Mouse (Mus musculus) mouse trophoblast stem cell (cell line): ENCODE data around the gene Retreg2.

Experiments
- in situ Hi-C, 2 experiments: fragments of 300-500 bp; cut with MseI, MboI; formaldehyde crosslinking; loops; 2 replicates in 1 of 2; 3 replicates in 1 of 2; pipeline ENCODE4 v1.15.1; 2025

Retreg2 gene

DNA sequence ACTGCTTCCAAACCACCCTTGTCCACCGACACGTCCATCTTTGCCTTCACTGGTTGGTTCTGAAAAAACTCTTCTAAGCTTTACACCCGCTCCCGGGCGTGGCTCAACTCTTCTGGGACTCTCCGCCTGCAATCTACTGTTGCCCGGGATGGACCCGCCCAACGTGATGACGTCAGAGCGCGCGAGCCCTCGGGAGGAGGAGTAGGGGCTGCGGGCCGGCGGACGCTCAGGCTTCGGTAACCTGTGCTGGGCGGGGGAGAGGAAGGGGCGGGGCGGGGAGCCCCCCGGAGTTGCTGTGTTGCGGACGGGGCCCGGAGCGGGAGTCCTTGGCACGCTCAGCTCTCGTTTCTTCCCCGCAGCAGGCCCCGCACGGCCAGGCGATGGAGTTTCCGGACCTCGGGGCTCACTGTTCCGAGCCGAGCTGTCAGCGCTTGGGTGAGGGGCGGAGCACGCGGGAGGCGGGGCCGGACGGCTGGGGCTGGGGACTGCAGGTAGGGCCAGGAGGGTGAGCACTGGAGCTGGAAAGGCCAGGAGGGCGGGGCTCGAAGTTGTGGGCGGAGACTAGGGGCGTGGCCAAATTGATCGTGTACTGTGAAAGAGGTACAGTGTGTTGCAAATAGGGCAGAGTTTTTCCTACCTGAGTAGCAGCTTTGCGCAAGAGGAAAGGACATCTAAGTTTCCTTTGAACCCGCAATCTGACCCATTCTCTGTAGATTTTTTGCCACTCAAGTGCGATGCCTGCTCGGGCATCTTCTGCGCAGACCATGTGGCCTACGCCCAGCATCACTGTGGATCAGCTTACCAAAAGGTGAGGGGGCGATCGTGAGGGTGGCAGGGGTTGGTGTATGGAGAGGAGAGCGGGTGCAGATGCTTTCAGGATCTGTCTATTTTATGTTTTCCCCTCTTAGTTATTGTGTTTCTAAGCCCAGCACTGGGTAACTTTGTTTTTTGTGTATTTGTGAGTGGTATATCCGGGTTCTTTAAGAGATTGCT, 26.2 kb downstream of the Retreg2 start, which contains the start of gene Zfand2b:
Gene Zfand2b, plus strand, starts transcription at position 175 of the 993 bp plus-strand sequence.
- in situ Hi-C loops: no loop called here

DNA sequence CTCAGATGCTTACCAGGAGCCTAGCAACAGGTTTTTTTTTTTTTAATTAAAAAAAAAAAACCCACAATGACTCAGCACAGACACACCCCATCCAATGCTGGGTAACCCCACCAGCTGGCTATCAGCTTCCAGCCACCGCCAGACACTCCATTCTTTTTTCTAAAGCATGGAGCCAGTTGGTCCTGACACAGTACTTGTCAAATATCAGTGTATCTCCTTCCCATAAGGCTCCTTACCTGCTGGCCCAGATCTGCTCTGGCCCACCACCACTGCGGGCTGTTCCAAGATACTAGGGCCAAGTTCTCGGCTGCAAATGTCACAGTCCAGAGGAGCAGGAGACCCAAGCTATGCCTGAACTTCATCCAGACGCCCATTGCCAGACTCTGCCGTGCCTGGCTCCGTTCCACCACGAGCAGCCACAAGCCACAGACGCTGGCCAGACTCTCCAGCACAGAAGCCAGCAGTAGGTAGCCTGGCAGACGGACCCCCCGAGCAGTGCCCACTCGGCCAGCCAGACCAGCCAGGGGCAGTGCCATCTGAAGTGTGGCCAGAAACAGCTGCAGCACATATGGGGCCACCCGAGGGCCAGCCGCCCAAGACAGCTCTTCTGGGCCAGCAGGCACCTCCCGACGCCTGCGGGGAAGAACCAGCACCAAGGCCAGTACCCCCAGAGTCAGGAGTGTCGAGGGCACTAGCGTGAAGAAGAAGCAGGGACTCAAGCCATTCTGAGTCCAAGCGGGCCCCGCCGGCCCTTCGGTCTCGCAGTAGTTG, 36.9 kb downstream of the Retreg2 start:
- in situ Hi-C loops: no loop called here

DNA sequence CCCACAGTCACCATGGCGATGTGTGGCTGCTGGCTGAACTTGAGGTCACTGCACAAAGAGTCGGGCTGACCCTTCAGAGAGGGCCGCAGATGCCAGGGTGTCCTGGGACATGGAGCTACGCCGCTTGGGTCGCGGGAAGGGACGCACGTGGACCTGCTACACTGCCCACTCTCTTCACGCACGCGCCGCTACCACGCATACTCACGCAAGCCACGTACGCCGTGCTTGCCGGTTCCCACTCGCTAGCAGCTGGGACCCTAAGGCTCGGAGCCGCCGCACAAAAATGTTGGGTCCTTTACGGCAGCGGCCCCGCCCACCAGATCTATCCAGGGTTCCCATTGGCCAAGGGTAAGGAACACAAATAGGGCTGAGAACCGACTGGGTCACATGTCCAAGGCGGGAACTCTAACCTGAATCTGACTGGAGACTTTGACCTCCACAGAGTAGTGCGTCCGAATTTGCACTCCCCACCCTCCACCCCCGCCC, 37.6 kb downstream of the Retreg2 start, which contains the start of gene Abcb6:
Gene Abcb6, minus strand, starts transcription at position 288 of the 486 bp plus-strand sequence.
- in situ Hi-C loops: no loop called here

DNA sequence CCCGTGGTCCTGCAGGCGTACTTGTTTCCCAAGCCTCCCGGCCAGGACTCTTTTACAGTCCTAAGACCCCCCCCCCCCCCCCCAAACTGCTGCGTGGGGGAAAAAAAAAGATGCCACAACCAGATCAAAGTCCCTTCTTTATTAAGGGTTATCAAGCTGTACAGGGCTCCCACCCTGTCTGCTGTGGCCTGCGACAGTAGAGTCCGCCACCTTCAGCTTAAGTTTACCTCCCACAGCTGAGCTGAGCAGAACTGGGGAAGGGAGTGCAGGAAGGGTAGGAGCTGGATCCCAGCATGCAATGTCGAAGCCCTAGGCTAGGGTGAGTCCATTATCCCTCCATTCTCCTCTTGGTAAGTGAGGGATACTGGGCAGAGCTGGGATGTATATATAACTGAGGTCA, 38.2 kb downstream of the Retreg2 start:
- in situ Hi-C loops: no loop called here

DNA sequence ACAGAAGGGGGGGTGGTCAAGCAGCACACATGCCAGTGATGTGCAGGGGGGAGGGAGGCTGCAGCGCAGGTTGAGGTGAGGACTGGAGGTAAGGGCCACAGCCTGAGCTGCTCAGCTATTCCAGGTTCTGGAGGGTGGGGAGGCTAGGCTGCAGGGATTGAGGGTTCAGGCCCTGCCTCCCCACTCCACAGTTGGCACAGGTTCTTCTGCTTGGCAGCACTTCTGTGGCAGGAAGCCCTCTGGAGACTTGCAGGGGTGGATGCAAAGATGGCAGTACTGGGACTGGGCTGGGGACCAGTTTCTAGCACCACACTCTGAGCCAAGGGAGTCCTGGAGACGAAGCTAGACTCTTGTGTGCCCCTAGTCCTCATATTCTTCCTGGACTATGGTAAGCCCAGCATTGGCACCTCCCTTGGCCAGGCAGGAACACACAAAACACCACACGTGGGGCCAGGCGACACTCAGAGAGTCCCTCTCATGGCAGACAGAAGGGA, 38.8 kb downstream of the Retreg2 start:
- in situ Hi-C loops: no loop called here

DNA sequence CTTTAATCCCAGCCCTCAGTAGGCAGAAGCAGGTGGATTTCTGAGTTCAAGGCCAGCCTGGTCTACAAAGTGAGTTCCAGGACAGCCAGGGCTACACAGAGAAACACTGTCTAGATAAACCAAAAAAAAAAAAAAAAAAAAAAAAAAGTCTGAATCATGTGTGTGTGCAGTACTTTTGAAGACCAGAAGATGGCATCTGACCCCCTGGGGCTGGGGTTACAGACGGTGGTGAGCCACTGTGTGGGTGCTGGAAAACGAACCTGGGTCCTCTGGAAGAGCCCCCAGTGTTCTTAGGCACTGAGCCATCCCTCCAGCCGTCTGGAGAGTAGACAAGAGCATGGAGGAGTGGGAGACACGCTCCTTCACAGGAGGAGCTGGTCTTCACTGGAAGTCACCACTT, 39.6 kb downstream of the Retreg2 start:
- in situ Hi-C loops: no loop called here

DNA sequence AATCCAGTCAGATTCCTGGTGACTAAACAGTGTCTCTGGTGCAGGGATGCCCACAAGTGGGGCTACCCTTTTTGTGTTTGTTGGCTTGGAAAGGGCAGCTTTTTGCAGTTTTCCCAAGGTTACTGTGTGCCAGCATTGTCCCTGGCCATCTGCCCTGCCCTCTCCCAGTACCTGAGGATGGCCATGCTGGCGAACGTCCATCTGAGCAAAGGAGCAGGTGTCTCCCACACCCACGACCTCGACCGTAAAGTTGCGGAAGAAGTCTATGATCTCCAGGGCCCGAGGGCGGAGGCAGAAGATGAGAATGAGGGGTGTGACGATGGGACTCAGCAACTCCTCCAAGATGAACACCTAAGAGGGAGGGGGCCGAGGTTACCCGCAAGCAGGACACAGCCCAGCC, 42.9 kb downstream of the Retreg2 start:
- in situ Hi-C loops: no loop called here

DNA sequence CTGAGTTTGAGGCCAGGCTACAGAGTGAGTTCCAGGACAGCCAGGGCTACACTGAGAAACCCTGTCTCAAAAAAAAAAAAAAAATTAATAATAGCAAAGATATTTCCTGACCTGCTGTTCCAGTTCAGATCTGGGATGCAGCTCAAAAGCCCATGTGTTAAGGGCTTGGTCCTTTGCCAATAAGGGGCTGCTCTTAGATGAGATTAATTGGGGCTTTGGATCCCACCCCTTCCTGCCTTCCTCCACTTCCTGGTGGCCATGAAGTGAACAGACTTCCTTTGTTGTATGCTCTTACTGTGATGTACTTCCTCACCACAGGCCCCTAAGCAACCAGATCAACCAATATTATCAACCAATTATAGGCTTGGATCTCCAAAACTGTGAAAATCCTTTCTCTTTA, 44.5 kb downstream of the Retreg2 start:
- in situ Hi-C loops: no loop called here

DNA sequence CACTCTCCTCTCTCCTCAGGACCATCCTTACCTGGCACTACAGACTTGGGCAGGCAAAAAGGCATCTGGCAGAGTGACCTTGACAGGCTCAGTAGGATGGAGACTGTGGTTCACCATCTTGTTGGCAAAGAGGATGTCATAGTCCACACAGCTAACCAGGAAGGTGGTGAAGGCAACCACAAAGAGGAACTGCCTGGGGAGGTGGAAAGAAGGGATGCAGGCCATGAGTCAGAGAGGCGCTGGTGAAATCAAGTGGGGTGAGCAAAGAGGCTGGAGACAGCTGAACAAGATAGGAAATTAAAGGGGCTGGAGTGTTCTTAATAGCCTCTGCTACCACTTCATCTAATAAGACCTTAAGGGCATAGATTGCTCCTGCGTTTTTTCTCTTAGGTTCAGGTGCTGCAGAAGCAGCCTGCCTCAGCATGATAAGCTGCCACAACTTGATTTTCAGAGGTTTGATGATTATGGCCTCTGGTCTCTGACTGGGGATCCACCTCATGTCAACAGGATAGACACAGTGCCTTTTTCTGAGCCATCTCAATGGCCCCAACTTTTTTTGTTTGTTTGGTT, 45.4 kb downstream of the Retreg2 start:
- in situ Hi-C loops: no loop called here

DNA sequence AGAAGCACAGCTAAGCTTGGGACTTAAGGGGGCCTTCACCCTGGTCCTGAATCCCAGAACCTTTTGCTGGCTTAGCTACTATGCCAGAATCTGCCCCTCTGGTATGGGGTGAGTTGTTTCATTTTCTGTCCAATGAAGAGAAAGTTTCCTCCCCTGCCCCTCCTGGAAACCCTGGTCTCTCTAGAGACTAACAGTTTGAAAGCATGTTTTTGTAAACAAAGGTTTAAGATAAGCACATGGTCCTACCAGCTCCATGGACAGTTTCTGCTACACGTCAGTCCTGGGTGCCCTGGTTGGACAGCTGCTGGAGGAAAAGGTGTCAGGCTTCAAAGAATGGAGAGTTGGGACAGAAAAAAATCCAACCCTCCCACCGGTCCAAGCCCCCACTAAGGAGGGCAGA, 48.0 kb downstream of the Retreg2 start:
- in situ Hi-C loops: no loop called here

DNA sequence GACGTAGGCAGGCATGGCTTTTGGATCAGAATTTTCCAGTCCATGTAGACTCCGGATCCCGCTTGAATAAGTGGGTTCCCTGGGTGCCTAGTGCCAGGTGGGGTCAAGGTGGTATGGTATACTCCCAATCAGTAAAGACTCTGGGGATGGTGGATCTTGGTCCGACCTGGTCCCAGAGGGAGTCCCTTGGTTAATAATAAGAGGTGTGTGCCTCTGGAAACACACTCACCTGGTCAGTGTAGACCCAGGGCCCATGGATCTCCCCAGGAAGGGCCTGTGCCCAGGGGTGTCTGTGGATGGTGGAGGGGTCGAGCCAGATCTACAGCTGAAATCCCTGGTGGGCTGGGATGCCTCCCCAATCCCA, 48.7 kb downstream of the Retreg2 start:
- in situ Hi-C loops: no loop called here

DNA sequence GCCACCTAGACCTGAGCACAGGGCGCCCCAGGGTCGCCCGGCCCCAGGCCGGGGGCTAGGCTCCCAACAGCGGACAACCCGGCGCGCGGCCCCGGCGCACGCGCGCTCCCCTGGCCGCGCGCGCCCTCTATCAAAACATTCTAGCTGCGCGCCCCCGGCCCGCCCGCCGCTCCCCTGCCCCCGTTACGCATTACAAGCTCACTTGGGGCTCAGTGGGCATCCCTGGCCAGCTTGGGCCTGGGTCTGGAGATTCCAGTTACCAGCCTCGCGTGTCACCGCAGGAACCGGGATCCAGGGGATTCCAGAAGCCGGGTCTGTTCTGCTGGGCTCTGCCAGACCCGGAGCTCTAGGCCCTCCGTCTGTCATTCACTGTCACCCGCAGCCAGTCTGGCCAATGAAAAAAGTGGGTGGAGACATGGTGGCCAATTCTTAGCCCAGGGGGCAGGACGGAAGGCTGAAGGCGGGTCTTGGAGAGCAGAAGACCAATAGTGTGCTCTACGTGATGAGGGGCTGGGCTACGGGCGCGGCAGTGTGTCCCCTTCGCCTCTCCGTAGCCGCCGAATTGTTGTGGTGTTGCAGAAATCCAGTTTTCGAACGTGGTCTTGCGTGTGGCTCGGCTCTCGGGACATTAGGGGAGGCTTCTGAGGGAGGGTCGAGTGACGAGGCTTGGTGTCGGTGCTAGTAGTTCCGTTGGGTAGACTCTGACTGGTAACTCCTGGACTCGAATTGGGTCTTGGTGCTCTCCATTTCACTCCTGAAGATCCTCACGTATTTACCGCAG, 49.2 kb downstream of the Retreg2 start, which contains the start of the genes Ankzf1 and Atg9a:
Gene Ankzf1, plus strand, starts transcription at position 530 of the 781 bp plus-strand sequence.
Gene Atg9a, minus strand, starts transcription at position 575 of the 781 bp plus-strand sequence.
- in situ Hi-C loops: no loop called here

DNA sequence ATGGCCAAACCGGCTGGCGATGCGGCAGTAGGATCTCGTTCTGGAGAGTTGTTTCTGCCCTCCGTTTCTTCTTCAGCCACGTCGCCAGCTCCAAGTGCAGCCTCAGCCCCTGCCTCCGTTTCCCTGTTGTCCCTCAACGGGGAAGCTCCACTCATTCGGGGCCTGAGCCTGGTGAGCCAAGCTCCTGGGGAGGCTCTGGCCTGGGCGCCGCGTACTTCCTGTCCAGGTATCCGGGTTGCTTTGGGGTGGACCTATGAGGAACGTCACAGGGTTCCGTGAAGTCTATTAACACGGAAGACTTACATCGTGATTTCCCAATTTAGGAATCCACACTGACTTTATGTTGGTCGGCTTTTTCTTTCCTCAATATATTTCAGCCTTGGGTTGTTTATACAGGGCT, 49.9 kb downstream of the Retreg2 start:
- in situ Hi-C loops: no loop called here
